Mouse (Mus musculus): ENCODE data around the gene Tmem132c. TPM values are rescaled to one million over a fixed set of nuclear protein-coding genes. Genes with fewer than 3 reads are reported as not detected.

Gene Tmem132c
- polyA plus RNA-seq (2012; rRNA removed): 13.8 TPM in 2 replicates

GRCm38 (mm10) chr5:127241136-127241924, at the start of gene Tmem132c:
Gene Tmem132c, plus strand, starts transcription at chr5:127241808.
- Histone ChIP-seq H3K4me1 (ENCODE audit: control insufficient read depth, insufficient read depth, low read length) (0 out of 2 replicates have a peak, but pooled peaks cover 2% of the 10 kb centered on the region), H3K4me3 (replicated peaks; ENCODE audit: extremely low read depth, low read depth, low read length) (peak within 1 kb of the TSS; percentile 52)
- peak; percentile 75 for DNase-seq
- WGBS: 2% methylated on average over 58 of the region's 58 CpGs
- TF ChIP-seq POLR2A (IDR thresholded peaks at IDR 0.05; ENCODE audit: borderline replicate concordance, extremely low read depth, low read depth, low read length) (no peak), CTCF (IDR thresholded peaks at IDR 0.05; ENCODE audit: insufficient read depth, low read length) (no peak)

GRCm38 (mm10) chr5:127191881-127192280, 49.7 kb upstream of the Tmem132c start:
- Histone ChIP-seq H3K4me3 (replicated peaks; ENCODE audit: extremely low read depth, low read depth, low read length) (no peak overlapping the region), H3K4me1 (ENCODE audit: control insufficient read depth, insufficient read depth, low read length) (no peaks in the 10 kb centered on the region)
- peak; percentile 4 for DNase-seq
- 25% methylated on average over 5 of the region's 5 CpGs for WGBS
- TF ChIP-seq POLR2A (IDR thresholded peaks at IDR 0.05; ENCODE audit: borderline replicate concordance, extremely low read depth, low read depth, low read length): no peak
- TF ChIP-seq CTCF (IDR thresholded peaks at IDR 0.05; ENCODE audit: insufficient read depth, low read length): no peak

- 59% methylated on average over 4 of the region's 4 CpGs for WGBS
- no peak for DNase-seq
- no peak overlapping the region for H3K4me3 ChIP-seq (replicated peaks; ENCODE audit: extremely low read depth, low read depth, low read length)
- H3K4me1 ChIP-seq (ENCODE audit: control insufficient read depth, insufficient read depth, low read length): no peaks in the 10 kb centered on the region
- TF ChIP-seq POLR2A (IDR thresholded peaks at IDR 0.05; ENCODE audit: borderline replicate concordance, extremely low read depth, low read depth, low read length) (no peak), CTCF (IDR thresholded peaks at IDR 0.05; ENCODE audit: insufficient read depth, low read length) (no peak; the same call in 1 of the 2 replicates)
Observed at GRCm38 (mm10) chr5:127198850-127199249, 42.8 kb upstream of the Tmem132c start.

- 82% methylated on average over 8 of the region's 8 CpGs for WGBS
- DNase-seq: no peak
- no peaks in the 10 kb centered on the region for H3K4me1 ChIP-seq (ENCODE audit: control insufficient read depth, insufficient read depth, low read length)
- TF ChIP-seq CTCF (IDR thresholded peaks at IDR 0.05; ENCODE audit: insufficient read depth, low read length) (no peak), POLR2A (IDR thresholded peaks at IDR 0.05; ENCODE audit: borderline replicate concordance, extremely low read depth, low read depth, low read length) (no peak)
- no peak overlapping the region for H3K4me3 ChIP-seq (replicated peaks; ENCODE audit: extremely low read depth, low read depth, low read length)
Observed at GRCm38 (mm10) chr5:127204881-127205280, 36.7 kb upstream of the Tmem132c start.

- DNase-seq: no peak
- Histone ChIP-seq H3K4me3 (replicated peaks; ENCODE audit: extremely low read depth, low read depth, low read length) (no peak overlapping the region), H3K4me1 (ENCODE audit: control insufficient read depth, insufficient read depth, low read length) (no peaks in the 10 kb centered on the region)
- TF ChIP-seq POLR2A (IDR thresholded peaks at IDR 0.05; ENCODE audit: borderline replicate concordance, extremely low read depth, low read depth, low read length) (no peak), CTCF (IDR thresholded peaks at IDR 0.05; ENCODE audit: insufficient read depth, low read length) (no peak)
- WGBS: 62% methylated on average over 3 of the region's 3 CpGs
Observed at GRCm38 (mm10) chr5:127216389-127216788, 25.2 kb upstream of the Tmem132c start.

GRCm38 (mm10) chr5:127217725-127218124, 23.9 kb upstream of the Tmem132c start:
- H3K4me3 ChIP-seq (replicated peaks; ENCODE audit: extremely low read depth, low read depth, low read length): no peak overlapping the region
- TF ChIP-seq CTCF (IDR thresholded peaks at IDR 0.05; ENCODE audit: insufficient read depth, low read length): peak; percentile 24
- no peak for TF ChIP-seq POLR2A (IDR thresholded peaks at IDR 0.05; ENCODE audit: borderline replicate concordance, extremely low read depth, low read depth, low read length)
- WGBS: 57% methylated on average over 6 of the region's 6 CpGs
- DNase-seq: no peak
- H3K4me1 ChIP-seq (ENCODE audit: control insufficient read depth, insufficient read depth, low read length): no peaks in the 10 kb centered on the region

GRCm38 (mm10) chr5:127227929-127228595, 13.5 kb upstream of the Tmem132c start:
- no peak overlapping the region for H3K4me3 ChIP-seq (replicated peaks; ENCODE audit: extremely low read depth, low read depth, low read length)

GRCm38 (mm10) chr5:127234715-127235114, 6.9 kb upstream of the Tmem132c start:
- no peaks in the 10 kb centered on the region for H3K4me1 ChIP-seq (ENCODE audit: control insufficient read depth, insufficient read depth, low read length)
- H3K4me3 ChIP-seq (replicated peaks; ENCODE audit: extremely low read depth, low read depth, low read length): no peak overlapping the region
- DNase-seq: no peak
- no peak for TF ChIP-seq POLR2A (IDR thresholded peaks at IDR 0.05; ENCODE audit: borderline replicate concordance, extremely low read depth, low read depth, low read length)
- no peak for TF ChIP-seq CTCF (IDR thresholded peaks at IDR 0.05; ENCODE audit: insufficient read depth, low read length)
- WGBS: 15% methylated on average over 7 of the region's 7 CpGs

More at GRCm38 (mm10) chr5:127227929-127228595, 13.5 kb upstream of the Tmem132c start:
- no peaks in the 10 kb centered on the region for H3K4me1 ChIP-seq (ENCODE audit: control insufficient read depth, insufficient read depth, low read length)
- no peak for DNase-seq
- TF ChIP-seq CTCF (IDR thresholded peaks at IDR 0.05; ENCODE audit: insufficient read depth, low read length): no peak
- TF ChIP-seq POLR2A (IDR thresholded peaks at IDR 0.05; ENCODE audit: borderline replicate concordance, extremely low read depth, low read depth, low read length): no peak
- WGBS: 5% methylated on average over 14 of the region's 14 CpGs

- no peaks in the 10 kb centered on the region for H3K4me1 ChIP-seq (ENCODE audit: control insufficient read depth, insufficient read depth, low read length)
- peak; percentile 75 for DNase-seq
- H3K4me3 ChIP-seq (replicated peaks; ENCODE audit: extremely low read depth, low read depth, low read length): no peak overlapping the region
- 6% methylated on average over 11 of the region's 11 CpGs for WGBS
- TF ChIP-seq CTCF (IDR thresholded peaks at IDR 0.05; ENCODE audit: insufficient read depth, low read length) (peak; percentile 53), POLR2A (IDR thresholded peaks at IDR 0.05; ENCODE audit: borderline replicate concordance, extremely low read depth, low read depth, low read length) (no peak)
Observed at GRCm38 (mm10) chr5:127235203-127235602, 6.4 kb upstream of the Tmem132c start.
